Mouse (Mus musculus): ENCODE measurements at regions not wholly inside any gene's neighbourhood (a gene's known extent, or its start where the extent isn't known, plus 50 kb on each side); places are given as distances from the start of the nearest gene placed in this dataset.
A peak's percentile ranks its signal among the peaks of the same experiment; 100 is the strongest.

DNA sequence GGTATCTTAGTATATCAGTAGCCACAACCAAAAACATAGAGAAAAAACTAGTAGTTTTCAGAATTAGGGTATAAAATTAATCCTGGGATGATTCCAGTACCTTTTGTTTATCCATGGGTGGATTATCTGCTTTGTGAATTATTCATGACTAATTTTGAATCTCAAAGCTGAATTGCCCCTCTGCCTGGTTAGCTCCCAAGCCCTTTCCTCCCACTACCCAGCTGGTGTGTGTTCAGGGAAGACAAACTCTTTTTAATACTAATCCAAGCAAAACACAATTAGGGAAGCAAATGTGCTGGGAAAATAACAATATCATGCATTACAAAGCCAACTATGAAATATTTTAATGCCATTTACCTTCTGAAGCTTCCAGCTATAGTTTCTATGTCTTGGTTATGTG lies 347.4 kb downstream of the Gm43517 start:
- peak; percentile 46 for DNase-seq (ENCODE audit: low spot score)

GRCm38 (mm10) chr12:49737100-49737499 lies 352.1 kb downstream of the Gm43517 start:
- DNase-seq (ENCODE audit: low spot score): no peak

DNA sequence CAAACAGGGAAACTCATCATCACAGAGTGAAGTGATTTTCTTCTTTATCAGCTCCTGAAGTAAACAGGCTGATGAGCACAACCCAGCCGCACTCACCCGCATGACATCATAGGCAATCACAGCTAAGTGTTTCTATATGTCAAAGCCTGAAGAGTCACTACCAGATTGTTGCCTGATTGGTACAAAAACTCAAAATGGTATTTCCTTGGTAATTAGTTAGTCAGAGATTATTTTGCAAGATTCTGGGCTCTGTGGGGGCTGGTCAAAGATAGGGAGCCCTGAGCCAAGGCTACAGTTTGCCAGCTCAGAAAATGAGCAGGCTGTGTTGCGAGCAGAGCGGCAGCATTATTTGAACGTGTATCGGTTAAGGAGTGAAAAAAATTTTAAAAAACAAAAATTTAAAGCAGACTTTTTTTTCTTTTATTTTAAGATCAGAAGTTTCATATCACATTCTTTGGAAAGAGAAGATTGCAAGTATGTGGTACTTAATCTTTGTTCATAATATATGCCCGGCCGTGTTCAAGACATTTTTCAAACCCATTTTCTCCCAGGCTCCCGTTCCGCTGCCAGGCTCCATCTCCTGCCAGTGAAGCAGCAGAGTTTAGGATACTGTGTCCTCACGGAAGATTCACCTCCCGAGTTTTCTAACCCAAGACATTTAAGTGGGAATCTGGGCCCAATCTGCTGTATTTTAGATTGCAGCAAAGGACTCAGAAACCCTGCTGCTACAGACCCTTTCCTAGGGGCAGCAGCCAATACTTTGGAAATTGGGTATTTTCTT lies 355.2 kb downstream of the Gm43517 start:
- peak; percentile 53 for DNase-seq (ENCODE audit: low spot score)

DNA sequence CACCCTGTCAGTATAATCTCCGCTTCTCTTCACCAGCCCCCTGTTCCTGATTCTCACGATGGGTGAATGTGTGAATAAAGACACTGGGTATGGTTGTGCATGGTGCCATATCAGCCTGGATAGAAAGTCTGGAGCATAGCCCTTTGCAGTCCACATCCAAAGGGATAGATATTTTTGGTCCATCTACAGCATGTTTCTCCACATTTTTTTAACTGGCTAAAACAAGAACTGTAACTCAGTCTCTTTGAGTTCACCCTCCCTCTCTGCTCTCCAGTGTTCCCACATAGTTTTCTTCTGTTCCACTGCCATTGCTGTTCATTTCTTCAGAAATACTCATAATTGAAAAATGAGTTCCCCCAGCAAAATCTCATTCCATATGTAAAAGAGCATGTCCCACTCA lies 358.4 kb downstream of the Gm43517 start:
- DNase-seq (ENCODE audit: low spot score): no peak

- no peak for DNase-seq (ENCODE audit: low spot score)
Observed at GRCm38 (mm10) chr12:49747081-49747480, 362.1 kb downstream of the Gm43517 start.

DNA sequence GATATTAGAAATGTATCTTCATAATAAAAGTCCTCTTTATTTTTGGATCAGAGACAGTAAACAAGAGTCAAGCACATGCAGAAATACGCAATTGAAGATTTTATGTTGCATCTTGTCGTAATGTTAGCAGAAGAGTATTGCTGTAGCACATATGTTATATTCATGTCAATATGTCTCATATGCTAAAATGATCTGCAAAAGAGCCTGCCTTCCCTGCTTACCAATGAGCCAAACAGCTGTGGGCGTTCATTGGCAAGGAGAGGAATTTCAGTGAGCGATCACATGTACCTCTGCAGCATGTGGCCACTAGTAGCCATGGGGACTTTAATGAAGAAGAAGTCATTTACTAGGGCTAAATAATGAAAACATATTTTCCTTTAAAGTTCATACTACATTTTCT lies 373.4 kb downstream of the Gm43517 start:
- DNase-seq (ENCODE audit: low spot score): no peak

DNA sequence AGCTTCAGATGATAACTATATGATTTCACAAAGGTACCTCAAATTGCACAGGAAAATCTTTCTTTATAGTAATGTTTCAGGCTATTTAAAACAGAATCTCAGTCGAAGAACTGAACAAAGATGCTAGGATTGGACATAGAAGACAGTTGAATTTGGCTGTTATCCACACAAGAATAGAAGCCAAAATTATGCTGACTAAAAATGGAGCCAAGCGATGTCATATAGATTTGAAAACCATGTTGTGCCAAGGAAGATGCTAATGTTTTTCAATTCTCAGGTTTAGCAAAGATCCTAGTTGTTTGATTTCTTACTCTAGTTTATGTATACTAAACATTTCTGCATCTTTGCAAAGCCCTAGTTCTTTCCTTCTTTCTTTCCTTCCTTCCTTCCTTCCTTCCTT lies 379.6 kb downstream of the Gm43517 start:
- DNase-seq (ENCODE audit: low spot score): no peak

- DNase-seq (ENCODE audit: low spot score): peak; percentile 13
Observed at GRCm38 (mm10) chr12:49808341-49808740, 423.4 kb downstream of the Gm43517 start.

GRCm38 (mm10) chr12:49814653-49815052 lies 429.7 kb downstream of the Gm43517 start:
- DNase-seq (ENCODE audit: low spot score): no peak

GRCm38 (mm10) chr12:49827769-49828168 lies 442.8 kb downstream of the Gm43517 start:
- no peak for DNase-seq (ENCODE audit: low spot score)

DNA sequence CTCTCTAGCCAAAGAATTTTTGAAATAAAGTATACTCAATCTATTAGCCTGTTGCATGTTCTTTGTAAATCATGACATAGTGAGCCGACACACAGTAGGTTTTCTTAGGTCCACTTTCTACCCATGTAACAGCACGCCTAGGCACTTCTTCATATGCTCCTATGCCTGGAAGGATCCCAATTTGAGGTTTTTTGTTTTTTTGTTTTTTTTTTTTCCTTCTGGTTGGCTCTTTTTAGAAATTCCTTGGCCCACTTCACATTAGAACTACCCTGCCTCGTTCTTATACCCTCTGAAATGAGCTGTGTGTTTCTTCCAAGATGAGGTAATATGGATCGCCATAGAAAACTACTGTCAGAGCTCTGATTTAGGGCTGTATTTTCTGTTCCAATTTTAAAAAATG lies 443.6 kb downstream of the Gm43517 start:
- no peak for DNase-seq (ENCODE audit: low spot score)

- peak; percentile 40 for DNase-seq (ENCODE audit: low spot score)
Observed at GRCm38 (mm10) chr12:49830665-49831064, 445.7 kb downstream of the Gm43517 start.

- DNase-seq (ENCODE audit: low spot score): no peak
Observed at GRCm38 (mm10) chr12:49832118-49832847, 447.3 kb downstream of the Gm43517 start.

DNA sequence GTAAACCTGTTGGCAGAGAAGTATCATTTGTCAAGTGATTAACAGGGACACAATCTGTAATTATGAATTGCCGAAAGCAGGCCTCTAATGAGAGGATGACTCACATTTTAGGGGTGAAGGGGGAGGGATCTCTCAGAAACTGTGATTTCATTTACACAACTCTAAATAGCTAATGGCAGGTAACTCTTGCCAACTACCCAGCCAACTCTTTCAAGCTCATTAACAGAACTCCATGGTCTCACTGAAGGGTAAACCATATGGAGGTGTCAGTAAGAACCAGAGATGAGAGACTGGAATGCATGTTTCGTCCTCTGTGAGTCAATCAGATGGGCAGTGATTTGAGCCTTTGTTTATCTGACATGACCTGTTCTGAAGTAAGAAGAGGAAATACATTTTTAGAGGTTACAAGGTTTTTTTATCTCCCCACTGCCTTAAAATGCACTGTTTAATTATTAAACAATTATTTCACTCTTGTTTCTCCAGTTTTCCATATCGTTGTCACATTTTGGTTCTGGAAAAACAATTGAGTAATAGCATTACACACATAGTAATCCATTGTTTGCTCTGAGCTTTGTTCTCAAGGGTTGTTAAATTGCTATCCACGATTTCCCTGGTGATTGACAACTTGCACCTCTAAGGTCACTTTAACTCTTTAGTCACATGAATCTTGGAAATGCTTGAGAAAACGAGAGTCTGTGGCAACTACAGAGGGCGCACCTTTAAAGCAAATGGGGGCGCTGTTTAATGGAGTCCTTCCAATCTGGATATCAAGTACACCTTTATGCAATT lies 451.5 kb downstream of the Gm43517 start:
- no peak for DNase-seq (ENCODE audit: low spot score)

- no peak for DNase-seq (ENCODE audit: low spot score)
Observed at GRCm38 (mm10) chr12:49885507-49885906, 500.5 kb downstream of the Gm43517 start.

GRCm38 (mm10) chr12:49887246-49887645 lies 502.3 kb downstream of the Gm43517 start:
- DNase-seq (ENCODE audit: low spot score): peak; percentile 16

DNA sequence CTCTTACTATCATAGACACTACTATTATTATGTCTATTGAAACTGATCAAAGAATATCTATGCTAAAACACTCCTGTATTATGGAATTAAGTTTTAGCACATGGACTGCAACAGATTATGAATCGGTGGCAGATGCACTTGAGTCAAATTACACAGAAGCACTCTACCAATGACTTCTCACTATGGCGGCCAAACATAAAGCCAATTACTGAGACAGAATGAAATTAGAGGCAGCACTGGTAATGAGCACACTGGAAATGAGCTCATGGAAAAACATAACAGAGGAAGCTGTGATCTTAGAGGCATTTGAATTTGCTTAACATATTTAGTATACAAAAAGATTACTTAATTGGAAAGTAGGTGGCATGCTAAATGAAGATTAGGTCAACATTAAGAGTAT lies 512.8 kb downstream of the Gm43517 start:
- no peak for DNase-seq (ENCODE audit: low spot score)

- DNase-seq (ENCODE audit: low spot score): no peak
Observed at GRCm38 (mm10) chr12:49915691-49916090, 530.7 kb downstream of the Gm43517 start.

- no peak for DNase-seq (ENCODE audit: low spot score)
Observed at GRCm38 (mm10) chr12:49921608-49922007, 536.6 kb downstream of the Gm43517 start.

- DNase-seq (ENCODE audit: low spot score): no peak
Observed at GRCm38 (mm10) chr12:49940818-49941217, 555.8 kb downstream of the Gm43517 start.

GRCm38 (mm10) chr12:49944911-49945627 lies 560.1 kb downstream of the Gm43517 start:
- no peak for DNase-seq (ENCODE audit: low spot score)

DNA sequence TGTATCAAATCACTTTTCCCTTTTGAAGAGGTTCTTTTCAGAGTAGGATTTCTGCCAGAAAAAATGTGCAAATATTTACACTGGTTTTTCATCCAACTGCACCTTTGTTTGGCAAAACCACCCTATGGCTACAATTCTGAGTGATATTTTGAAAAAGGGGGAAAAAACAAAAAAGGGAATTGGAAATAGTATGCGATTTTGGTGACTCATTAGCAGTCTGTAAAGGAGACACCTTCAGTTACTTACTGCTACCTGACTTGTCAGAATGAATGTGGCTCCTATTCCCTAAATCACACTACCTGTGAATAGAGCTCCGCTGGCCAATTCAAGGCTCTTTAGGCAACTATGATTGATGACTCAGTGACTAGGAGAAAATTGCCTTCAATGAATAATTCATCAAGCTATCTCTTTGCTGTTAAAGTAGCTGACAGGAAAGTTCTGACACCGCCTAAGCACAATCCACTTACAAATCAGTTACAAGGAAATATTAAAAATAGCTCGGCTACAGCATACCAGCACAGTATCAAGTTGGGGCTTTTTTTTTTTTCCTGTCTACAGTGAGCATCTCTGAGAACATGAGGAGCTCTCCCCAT lies 560.8 kb downstream of the Gm43517 start:
- no peak for DNase-seq (ENCODE audit: low spot score)
